ENCODE assay signal across 8 mouse cellular contexts in the genomic region with DNA sequence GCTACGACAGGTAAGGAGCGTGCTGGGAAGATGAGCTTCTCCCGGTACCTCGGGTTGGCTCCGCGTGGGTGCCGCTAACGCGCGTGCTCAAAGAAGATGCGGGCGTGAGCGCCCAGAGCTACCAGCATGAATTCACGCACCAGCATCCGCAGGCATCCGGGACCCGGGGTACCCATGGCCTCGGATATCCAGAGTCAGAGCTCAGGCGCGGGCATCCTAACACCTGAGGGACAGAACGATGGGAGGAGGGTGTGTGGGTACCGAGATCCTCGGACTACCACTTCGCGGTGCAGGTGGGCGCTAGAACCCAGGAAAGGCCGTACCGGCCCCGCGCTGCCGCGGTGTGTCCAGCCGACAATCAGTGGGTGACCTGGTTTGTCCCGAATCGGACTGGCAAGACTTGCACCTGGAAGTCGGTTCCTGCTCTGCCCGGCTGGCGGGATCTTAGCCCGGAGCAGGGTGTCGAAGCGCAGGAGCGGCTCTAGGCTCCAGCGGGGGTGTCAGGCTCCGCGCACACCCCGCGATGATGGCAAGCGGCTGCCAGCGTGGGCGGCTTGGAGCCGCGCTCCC. TPM values are rescaled to one million over a fixed set of nuclear protein-coding genes. Genes with fewer than 3 reads are reported as not detected.
DNase-seq lines count a peak whose midpoint lies in the region; ATAC-seq lines count a peak whose summit lies in the region.

No protein-coding gene starts in this region.

- 2% methylated on average over 52 of the region's 52 CpGs for WGBS in heart, embryonic 15.5 days

- peaks cover 50% of the 10 kb centered on the region for H3K27me3 ChIP-seq in heart, embryonic 15.5 days

- H3K9ac ChIP-seq in heart, embryonic 15.5 days: no peak overlapping the region

- H3K27ac ChIP-seq in heart, embryonic 15.5 days: no peak overlapping the region

- peaks cover 12% of the 10 kb centered on the region for H3K4me1 ChIP-seq in heart, embryonic 15.5 days (replicated peaks)

- H3K9me3 ChIP-seq in heart, embryonic 15.5 days (replicated peaks): no peaks in the 10 kb centered on the region

- peak overlapping the region; percentile 46 for H3K4me3 ChIP-seq in heart, embryonic 15.5 days

- no peaks in the 10 kb centered on the region for H3K36me3 ChIP-seq in heart, embryonic 15.5 days

- peak; percentile 36 to 46 for DNase-seq in B cell, adult 2 months
- peak; percentile 26 for DNase-seq in CD4-positive helper T cell, adult 2 months (ENCODE audit: low read depth, low spot score)
- peak; percentile 25 for DNase-seq in embryo, embryonic 10 days (ENCODE audit: low spot score)
- DNase-seq in left cerebral cortex, adult 18-20 months (ENCODE audit: low spot score in 2 of 2): peak; percentile 72 to 84
- DNase-seq in neural tube, embryonic 10.5 days (ENCODE audit: extremely low spot score, low spot score): peak; percentile 56
- no peak for DNase-seq in gastrocnemius, postnatal 10 days
- no peak for DNase-seq in thymus, postnatal 25 days

- ATAC-seq in heart, embryonic 15.5 days (replicated peaks; ENCODE audit: insufficient number of reproducible peaks, insufficient read depth, low FRiP score, low read depth): 0 out of 2 replicates have a peak, but pooled peaks have one; percentile 4

- H3K4me2 ChIP-seq in heart, embryonic 15.5 days: peak overlapping the region; percentile 77

RNA-seq across cellular contexts. Expression of gene Tub, which starts 0.7 kb away (rescaled TPM):
- polyA plus RNA-seq in heart, embryonic 15.5 days (2015; fragmentation: Nextera tagmentation; extraction: Ambion mirVana): 0.94 and 2.3 TPM in 2 replicates
- 100 to 1,000 TPM; 128 to 137 TPM for total RNA-seq in left cerebral cortex, adult 18-20 months (2021)
- 1 to 10 TPM; 1.9 to 3.0 TPM for total RNA-seq in gastrocnemius, postnatal 10 days (2021)

RNA-seq across cellular contexts. Expression of gene Eif3f, which starts 16.6 kb away (rescaled TPM):
- 43.9 and 51.1 TPM in 2 replicates for polyA plus RNA-seq in heart, embryonic 15.5 days (2015; fragmentation: Nextera tagmentation; extraction: Ambion mirVana)
- 100 to 1,000 TPM in 1 of 2 experiments, 10 to 100 TPM in 1; 92.0 to 108 TPM for total RNA-seq in left cerebral cortex, adult 18-20 months (2021)
- total RNA-seq in gastrocnemius, postnatal 10 days (2021): 100 to 1,000 TPM; 121 to 122 TPM

RNA-seq across cellular contexts. Expression of gene Nlrp10, which starts 20.9 kb away (rescaled TPM):
- polyA plus RNA-seq in heart, embryonic 15.5 days (2015; fragmentation: Nextera tagmentation; extraction: Ambion mirVana): 17.2 and 18.2 TPM in 2 replicates
- total RNA-seq in left cerebral cortex, adult 18-20 months (2021): under 1 TPM; 0.44 to 0.52 TPM
- total RNA-seq in gastrocnemius, postnatal 10 days (2021): under 1 TPM; 0.68 to 0.79 TPM

RNA-seq across cellular contexts. Expression of gene Olfr519, which starts 56.6 kb away (rescaled TPM):
- not detected in 2 replicates for polyA plus RNA-seq in heart, embryonic 15.5 days (2015; fragmentation: Nextera tagmentation; extraction: Ambion mirVana)
- not detected for total RNA-seq in left cerebral cortex, adult 18-20 months (2021)
- not detected for total RNA-seq in gastrocnemius, postnatal 10 days (2021)

Comparison
In these comparisons a context has a peak if more than half of its experiments do, and no peak if none do; other contexts are left out.
1. DNase-seq: peak in B cell, adult 2 months (2 of 2), CD4-positive helper T cell, adult 2 months (single experiment), embryo, embryonic 10 days (single experiment), left cerebral cortex, adult 18-20 months (2 of 2) and neural tube, embryonic 10.5 days (single experiment); none in gastrocnemius, postnatal 10 days (single experiment) and thymus, postnatal 25 days (single experiment).
2. RNA of gene Tub, which starts 0.7 kb away (total RNA-seq): 128 to 137 TPM in left cerebral cortex, adult 18-20 months; 1.9 to 3.0 TPM in gastrocnemius, postnatal 10 days; every median in the first group is over 10 times any median in the second.